ENCODE assay signal across 8 mouse cellular contexts in genomic region chr10:127189116-127189650, GRCm38 (mm10). TPM values are rescaled to one million over a fixed set of nuclear protein-coding genes. Genes with fewer than 3 reads are reported as not detected.
DNase-seq lines count a peak whose midpoint lies in the region; ATAC-seq and TF ChIP-seq lines count a peak whose summit lies in the region.

No protein-coding gene starts in this region.

- H3K4me1 ChIP-seq in kidney, embryonic 14.5 days (ENCODE audit: control insufficient read depth, insufficient read depth, low read length): peaks cover 22% of the 10 kb centered on the region
- peaks cover 38% of the 10 kb centered on the region for H3K4me1 ChIP-seq in forebrain, embryonic 15.5 days
- H3K4me1 ChIP-seq in hindbrain, embryonic 16.5 days (ENCODE audit: control insufficient read depth, insufficient read depth, low read depth, low read length): peaks cover 20% of the 10 kb centered on the region
- H3K4me1 ChIP-seq in lung, postnatal 0 days (ENCODE audit: insufficient read depth, low read depth, low read length): peaks cover 15% of the 10 kb centered on the region; the same call in 1 of the 2 replicates

- TF ChIP-seq CTCF in brain, embryonic 14.5 days (IDR thresholded peaks at IDR 0.05; ENCODE audit: borderline replicate concordance, extremely low read depth, insufficient read depth, insufficient read length): no peak
- no peak for TF ChIP-seq CTCF in lung, postnatal 0 days (IDR thresholded peaks at IDR 0.05)

- H3K4me3 ChIP-seq in kidney, embryonic 14.5 days (ENCODE audit: low read length): peak overlapping the region; percentile 50
- H3K4me3 ChIP-seq in forebrain, embryonic 15.5 days: peak overlapping the region; percentile 81
- peak overlapping the region; percentile 70 for H3K4me3 ChIP-seq in hindbrain, embryonic 16.5 days (ENCODE audit: low read length)
- peak overlapping the region; percentile 54 for H3K4me3 ChIP-seq in lung, postnatal 0 days (ENCODE audit: low read depth, low read length)

- H3K36me3 ChIP-seq in kidney, embryonic 14.5 days (ENCODE audit: control insufficient read depth, insufficient read depth, low read length): peaks cover 24% of the 10 kb centered on the region; the same call in 1 of the 2 replicates
- peaks cover 21% of the 10 kb centered on the region for H3K36me3 ChIP-seq in forebrain, embryonic 15.5 days
- H3K36me3 ChIP-seq in hindbrain, embryonic 16.5 days (ENCODE audit: control insufficient read depth, insufficient read depth, low read length): peaks cover 13% of the 10 kb centered on the region
- no peaks in the 10 kb centered on the region for H3K36me3 ChIP-seq in lung, postnatal 0 days (ENCODE audit: insufficient read depth, low read length)

- no peak for DNase-seq in kidney, postnatal 25 days
- peak; percentile 62 for DNase-seq in brain, embryonic 14.5 days (ENCODE audit: low read depth)
- no peak for DNase-seq in lung, postnatal 0 days (ENCODE audit: low spot score)
- DNase-seq in spleen, postnatal 4 days (ENCODE audit: low spot score in 2 of 2): peak; percentile 58 to 82
- no peak for DNase-seq in right cerebral cortex, postnatal 14 days

- H3K27me3 ChIP-seq in kidney, embryonic 14.5 days (ENCODE audit: control insufficient read depth, insufficient read depth, low read length): no peaks in the 10 kb centered on the region
- no peaks in the 10 kb centered on the region for H3K27me3 ChIP-seq in forebrain, embryonic 15.5 days
- H3K27me3 ChIP-seq in hindbrain, embryonic 16.5 days (replicated peaks; ENCODE audit: control insufficient read depth, insufficient read depth, low read length): no peaks in the 10 kb centered on the region; the same call in 1 of the 2 replicates
- peaks cover 5% of the 10 kb centered on the region; the same call in 1 of the 2 replicates for H3K27me3 ChIP-seq in lung, postnatal 0 days (replicated peaks; ENCODE audit: insufficient read depth, low read length)

- peak overlapping the region; percentile 64 for H3K9ac ChIP-seq in kidney, embryonic 14.5 days (ENCODE audit: low read depth, low read length)
- H3K9ac ChIP-seq in forebrain, embryonic 15.5 days (replicated peaks): peak overlapping the region; percentile 91
- peak overlapping the region; percentile 87 for H3K9ac ChIP-seq in hindbrain, embryonic 16.5 days (ENCODE audit: low read depth, low read length)
- peak overlapping the region; percentile 48 for H3K9ac ChIP-seq in lung, postnatal 0 days (replicated peaks; ENCODE audit: low read depth)

- ATAC-seq in kidney, embryonic 14.5 days (ENCODE audit: low FRiP score, low TSS enrichment): peak; percentile 14
- ATAC-seq in forebrain, embryonic 15.5 days (replicated peaks): 0 out of 2 replicates have a peak, but pooled peaks have one; percentile 12
- ATAC-seq in hindbrain, embryonic 16.5 days: peak; percentile 7; the same call in 1 of the 2 replicates
- ATAC-seq in lung, postnatal 0 days: peak; percentile 32

- TF ChIP-seq EP300 in lung, postnatal 0 days (IDR thresholded peaks at IDR 0.05): no peak

- peak overlapping the region; percentile 92 for H3K27ac ChIP-seq in kidney, embryonic 14.5 days (ENCODE audit: low read depth, low read length)
- peak overlapping the region; percentile 86 for H3K27ac ChIP-seq in forebrain, embryonic 15.5 days (replicated peaks)
- peak overlapping the region; percentile 74 for H3K27ac ChIP-seq in hindbrain, embryonic 16.5 days (ENCODE audit: low read depth, low read length)
- peak overlapping the region; percentile 85 for H3K27ac ChIP-seq in lung, postnatal 0 days (ENCODE audit: low read length)

- peak overlapping the region; percentile 94 for H3K4me2 ChIP-seq in kidney, embryonic 14.5 days (replicated peaks; ENCODE audit: low read depth, low read length)
- H3K4me2 ChIP-seq in forebrain, embryonic 15.5 days (replicated peaks): peak overlapping the region; percentile 97
- H3K4me2 ChIP-seq in hindbrain, embryonic 16.5 days (ENCODE audit: low read length): peak overlapping the region; percentile 96
- H3K4me2 ChIP-seq in lung, postnatal 0 days (replicated peaks; ENCODE audit: low read depth, low read length): peak overlapping the region; percentile 82

- H3K9me3 ChIP-seq in kidney, embryonic 14.5 days (ENCODE audit: control insufficient read depth, low read length): no peaks in the 10 kb centered on the region
- H3K9me3 ChIP-seq in forebrain, embryonic 15.5 days: no peaks in the 10 kb centered on the region
- H3K9me3 ChIP-seq in hindbrain, embryonic 16.5 days (ENCODE audit: control insufficient read depth, low read length): no peaks in the 10 kb centered on the region
- no peaks in the 10 kb centered on the region for H3K9me3 ChIP-seq in lung, postnatal 0 days (ENCODE audit: low read length)

- under 1% methylated on average over 26 of the region's 26 CpGs for WGBS in kidney, embryonic 14.5 days
- WGBS in forebrain, embryonic 15.5 days: under 1% methylated on average over 26 of the region's 26 CpGs
- 3% methylated on average over 26 of the region's 26 CpGs for WGBS in hindbrain, embryonic 16.5 days
- 2% methylated on average over 25 of the region's 26 CpGs for WGBS in lung, postnatal 0 days

- no peak for TF ChIP-seq POLR2A in brain, embryonic 14.5 days (IDR thresholded peaks at IDR 0.05; ENCODE audit: borderline replicate concordance, extremely low read depth, insufficient read depth, insufficient read length, poor library complexity, severe bottlenecking)

RNA-seq across cellular contexts. Expression of gene Arhgef25, which starts 0.7 kb away (rescaled TPM):
- 31.0 and 32.9 TPM in 2 replicates for polyA plus RNA-seq in kidney, embryonic 14.5 days (2014; fragmentation: Nextera tagmentation; extraction: Ambion mirVana)
- polyA plus RNA-seq in brain, embryonic 14.5 days (2012; rRNA removed): 66.7 and 98.2 TPM in 2 replicates
- polyA plus RNA-seq in forebrain, embryonic 15.5 days (2015; fragmentation: Nextera tagmentation; extraction: Ambion mirVana): 31.4 and 32.3 TPM in 2 replicates
- polyA plus RNA-seq in hindbrain, embryonic 16.5 days (2015; fragmentation: Nextera tagmentation; extraction: Ambion mirVana): 29.0 and 29.1 TPM in 2 replicates
- polyA plus RNA-seq in lung, postnatal 0 days (2015; fragmentation: Nextera tagmentation; extraction: Ambion mirVana): 27.9 and 37.1 TPM in 2 replicates

RNA-seq across cellular contexts. Expression of gene Dtx3, which starts 6.3 kb away (rescaled TPM):
- polyA plus RNA-seq in kidney, embryonic 14.5 days (2014; fragmentation: Nextera tagmentation; extraction: Ambion mirVana): 107 and 117 TPM in 2 replicates
- 405 and 652 TPM in 2 replicates for polyA plus RNA-seq in brain, embryonic 14.5 days (2012; rRNA removed)
- polyA plus RNA-seq in forebrain, embryonic 15.5 days (2015; fragmentation: Nextera tagmentation; extraction: Ambion mirVana): 211 and 222 TPM in 2 replicates
- 213 and 233 TPM in 2 replicates for polyA plus RNA-seq in hindbrain, embryonic 16.5 days (2015; fragmentation: Nextera tagmentation; extraction: Ambion mirVana)
- 47.5 and 47.8 TPM in 2 replicates for polyA plus RNA-seq in lung, postnatal 0 days (2015; fragmentation: Nextera tagmentation; extraction: Ambion mirVana)

RNA-seq across cellular contexts. Expression of gene Slc26a10, which starts 8.7 kb away (rescaled TPM):
- 2.0 and 2.3 TPM in 2 replicates for polyA plus RNA-seq in kidney, embryonic 14.5 days (2014; fragmentation: Nextera tagmentation; extraction: Ambion mirVana)
- polyA plus RNA-seq in brain, embryonic 14.5 days (2012; rRNA removed): 1.1 and 2.6 TPM in 2 replicates
- 1.4 and 2.1 TPM in 2 replicates for polyA plus RNA-seq in forebrain, embryonic 15.5 days (2015; fragmentation: Nextera tagmentation; extraction: Ambion mirVana)
- polyA plus RNA-seq in hindbrain, embryonic 16.5 days (2015; fragmentation: Nextera tagmentation; extraction: Ambion mirVana): 1.4 and 1.5 TPM in 2 replicates
- 1.0 and 1.1 TPM in 2 replicates for polyA plus RNA-seq in lung, postnatal 0 days (2015; fragmentation: Nextera tagmentation; extraction: Ambion mirVana)

RNA-seq across cellular contexts. Expression of gene Pip4k2c, which starts 22.2 kb away (rescaled TPM):
- polyA plus RNA-seq in kidney, embryonic 14.5 days (2014; fragmentation: Nextera tagmentation; extraction: Ambion mirVana): 19.2 and 31.0 TPM in 2 replicates
- polyA plus RNA-seq in brain, embryonic 14.5 days (2012; rRNA removed): 20.2 and 24.7 TPM in 2 replicates
- polyA plus RNA-seq in forebrain, embryonic 15.5 days (2015; fragmentation: Nextera tagmentation; extraction: Ambion mirVana): 24.9 and 26.1 TPM in 2 replicates
- polyA plus RNA-seq in hindbrain, embryonic 16.5 days (2015; fragmentation: Nextera tagmentation; extraction: Ambion mirVana): 20.5 and 20.7 TPM in 2 replicates
- 31.0 and 35.1 TPM in 2 replicates for polyA plus RNA-seq in lung, postnatal 0 days (2015; fragmentation: Nextera tagmentation; extraction: Ambion mirVana)

RNA-seq across cellular contexts. Expression of gene B4galnt1, which starts 24.2 kb away (rescaled TPM):
- polyA plus RNA-seq in kidney, embryonic 14.5 days (2014; fragmentation: Nextera tagmentation; extraction: Ambion mirVana): 6.2 and 8.7 TPM in 2 replicates
- polyA plus RNA-seq in brain, embryonic 14.5 days (2012; rRNA removed): 48.7 and 72.4 TPM in 2 replicates
- 35.1 and 36.7 TPM in 2 replicates for polyA plus RNA-seq in forebrain, embryonic 15.5 days (2015; fragmentation: Nextera tagmentation; extraction: Ambion mirVana)
- 59.0 and 74.1 TPM in 2 replicates for polyA plus RNA-seq in hindbrain, embryonic 16.5 days (2015; fragmentation: Nextera tagmentation; extraction: Ambion mirVana)
- 9.1 and 9.6 TPM in 2 replicates for polyA plus RNA-seq in lung, postnatal 0 days (2015; fragmentation: Nextera tagmentation; extraction: Ambion mirVana)

Comparison
In these comparisons a context has a peak if more than half of its experiments do, and no peak if none do; other contexts are left out.
1. DNase-seq: peak in brain, embryonic 14.5 days (single experiment) and spleen, postnatal 4 days (2 of 2); none in kidney, postnatal 25 days (0 of 2), lung, postnatal 0 days (single experiment) and right cerebral cortex, postnatal 14 days (single experiment).
2. Peak in every context shown above with its lines, with median percentiles within 50 percentile points of each other: ATAC-seq, H3K27ac ChIP-seq, H3K4me2 ChIP-seq, H3K4me3 ChIP-seq and H3K9ac ChIP-seq.